Mouse (Mus musculus): ENCODE measurements around the gene Pdlim5.

- TF ChIP-seq CTCF (IDR thresholded peaks at IDR 0.05; ENCODE audit: low read depth) = no peak
- no peak for TF ChIP-seq EP300 (optimal IDR thresholded peaks at IDR 0.05)
Measured at GRCm38 (mm10) chr3:142209981-142210380, 185.5 kb downstream of the Pdlim5 start.

All from stomach, postnatal 0 days (tissue).